ENCODE assay signal across 8 mouse cellular contexts in the genomic region with DNA sequence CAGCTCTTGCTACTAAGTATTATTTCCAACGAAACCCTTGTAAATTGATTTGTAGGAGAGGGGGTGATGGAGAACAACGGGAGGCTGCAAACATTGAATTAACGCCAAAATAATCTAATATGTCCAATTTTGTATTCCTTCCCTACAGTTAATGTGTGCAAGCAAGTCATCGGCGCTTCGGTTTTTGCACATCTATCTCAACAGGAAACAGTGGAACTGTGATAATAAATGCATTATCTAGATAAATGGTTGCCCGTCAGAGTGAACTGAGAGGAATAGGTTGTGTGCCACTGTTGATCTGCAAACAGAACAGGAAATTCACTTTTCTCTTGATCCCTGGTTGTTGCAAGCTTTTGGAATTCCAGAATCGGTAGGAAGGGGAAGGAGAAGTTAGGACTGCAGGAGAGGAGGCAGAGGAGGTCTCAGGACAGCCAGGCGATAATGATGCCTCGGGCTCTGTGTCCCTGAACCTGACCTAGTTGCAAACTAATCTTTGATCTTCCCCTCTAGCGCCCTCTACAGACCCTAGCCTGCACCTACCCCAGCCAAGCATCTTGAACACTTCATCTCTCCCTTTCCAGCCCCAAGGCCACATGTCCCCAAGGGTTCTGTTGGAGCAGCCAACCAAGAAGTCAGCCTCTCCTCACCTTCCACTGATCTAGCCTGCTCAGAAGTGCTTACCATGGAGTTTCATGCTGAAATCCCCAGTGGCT.
DNase-seq lines count a peak whose midpoint lies in the region; ATAC-seq and TF ChIP-seq lines count a peak whose summit lies in the region.

No protein-coding gene starts in this region.

- WGBS in lung, adult 2 months = 57% methylated on average over 11 of the region's 11 CpGs

- TF ChIP-seq CTCF in lung, adult 2 months (IDR thresholded peaks at IDR 0.05; ENCODE audit: insufficient read depth, low read length) = peak; percentile 57

- peak; percentile 66 for ATAC-seq in megakaryocyte-erythroid progenitor cell, adult 5-6 weeks (replicated peaks; ENCODE audit: low FRiP score, low TSS enrichment, poor library complexity, severe bottlenecking)
- no peak; the same call in 1 of the 2 replicates for ATAC-seq in monocyte, adult 5-6 weeks (replicated peaks; ENCODE audit: insufficient number of reproducible peaks, low FRiP score, low TSS enrichment, poor library complexity, severe bottlenecking)

- TF ChIP-seq POLR2A in lung, adult 2 months (IDR thresholded peaks at IDR 0.05; ENCODE audit: borderline replicate concordance, extremely low read depth, low read depth, low read length) = no peak

- DNase-seq in adrenal gland, adult (ENCODE audit: inconsistent age in 2 of 2, low spot score in 1 of 2) = peak; percentile 70 to 88
- no peak for DNase-seq in adrenal gland, postnatal 4 days (ENCODE audit: low spot score in 2 of 2)
- DNase-seq in lung, adult 2 months = no peak
- DNase-seq in lung, postnatal 25 days (ENCODE audit: low spot score) = no peak
- DNase-seq in cerebellum, postnatal 10 days = peak; percentile 45 to 49
- DNase-seq in right cerebral cortex, postnatal 14 days = no peak

- no peaks in the 10 kb centered on the region for H3K4me1 ChIP-seq in lung, adult 2 months (ENCODE audit: control insufficient read depth, insufficient read depth, low read length)

- H3K4me3 ChIP-seq in lung, adult 2 months (replicated peaks; ENCODE audit: extremely low read depth, low read depth, low read length) = no peak overlapping the region

Comparison
In these comparisons a context has a peak if more than half of its experiments do, and no peak if none do; other contexts are left out.
1. DNase-seq: peak in adrenal gland, adult (2 of 2) and cerebellum, postnatal 10 days (2 of 2); none in adrenal gland, postnatal 4 days (0 of 2), lung, adult 2 months (single experiment), lung, postnatal 25 days (single experiment) and right cerebral cortex, postnatal 14 days (single experiment).